ENCODE assay signal across 18 mouse cellular contexts in genomic region chr5:100945336-100945735, GRCm38 (mm10).
"Had no signal": no experiment of that assay in that cellular context is flagged by ENCODE, and none has a peak within 500 bp of the region (broad histone marks: within the 10 kb centered on the region; RNA-seq: fewer than 3 reads in every experiment).

No protein-coding gene starts in this region.

- H3K4me3 ChIP-seq: midbrain, embryonic 10.5 days; midbrain, embryonic 12.5 days; myocyte; neural tube, embryonic 13.5 days; neural tube, embryonic 15.5 days had no signal

- DNase-seq: lung, embryonic 14.5 days; lung, postnatal 10 days; lung, postnatal 4 days; midbrain, embryonic 14.5 days; retina, postnatal 1 day; right cerebral cortex, adult 18-20 months; right cerebral cortex, postnatal 25 days; right cerebral cortex, postnatal 4 days; spleen, adult 18-20 months; thymus, adult 18-20 months; thymus, postnatal 14 days; thymus, postnatal 36 days had no signal

- H3K9me3 ChIP-seq: midbrain, embryonic 10.5 days; midbrain, embryonic 12.5 days; neural tube, embryonic 13.5 days; neural tube, embryonic 15.5 days had no signal

- H3K9ac ChIP-seq: lung, embryonic 14.5 days; midbrain, embryonic 12.5 days; neural tube, embryonic 13.5 days; neural tube, embryonic 15.5 days had no signal

- H3K4me2 ChIP-seq: lung, embryonic 14.5 days; midbrain, embryonic 12.5 days; neural tube, embryonic 13.5 days; neural tube, embryonic 15.5 days had no signal

- H3K36me3 ChIP-seq: midbrain, embryonic 10.5 days; midbrain, embryonic 12.5 days; neural tube, embryonic 13.5 days; neural tube, embryonic 15.5 days had no signal

- H3K27me3 ChIP-seq: midbrain, embryonic 12.5 days; neural tube, embryonic 15.5 days had no signal

- ATAC-seq: midbrain, embryonic 16.5 days had no signal

- H3K27ac ChIP-seq: midbrain, embryonic 10.5 days; midbrain, embryonic 12.5 days; neural tube, embryonic 13.5 days; neural tube, embryonic 15.5 days had no signal
